Comparison of ENCODE assay signal across 25 mouse cellular contexts in the genomic region with DNA sequence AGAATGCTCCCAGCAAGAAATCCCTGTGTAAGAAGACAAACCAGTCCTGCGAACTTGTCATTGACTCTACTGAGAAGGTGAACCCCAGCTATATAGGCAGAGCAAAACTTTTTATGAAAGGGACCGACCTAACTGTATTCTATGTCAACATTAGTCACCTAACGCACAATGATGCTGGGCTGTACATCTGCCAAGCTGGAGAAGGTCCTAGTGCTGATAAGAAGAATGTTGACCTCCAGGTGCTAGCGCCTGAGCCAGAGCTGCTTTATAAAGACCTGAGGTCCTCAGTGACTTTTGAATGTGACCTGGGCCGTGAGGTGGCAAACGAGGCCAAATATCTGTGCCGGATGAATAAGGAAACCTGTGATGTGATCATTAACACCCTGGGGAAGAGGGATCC. TPM values are rescaled to one million over a fixed set of nuclear protein-coding genes. Genes with fewer than 3 reads are reported as not detected.
"Had no signal": no experiment of that assay in that cellular context is flagged by ENCODE, and none has a peak within 500 bp of the region (broad histone marks: within the 10 kb centered on the region; RNA-seq: fewer than 3 reads in every experiment).

No protein-coding gene starts in this region.

- H3K27me3 ChIP-seq: neural tube, embryonic 12.5 days; neural tube, embryonic 13.5 days; neural tube, embryonic 15.5 days; stomach, embryonic 15.5 days had no signal

- H3K4me3 ChIP-seq: neural tube, embryonic 12.5 days; neural tube, embryonic 13.5 days; neural tube, embryonic 15.5 days; stomach, embryonic 15.5 days had no signal

- H3K27ac ChIP-seq: neural tube, embryonic 12.5 days; neural tube, embryonic 13.5 days; neural tube, embryonic 15.5 days; stomach, embryonic 15.5 days had no signal

- H3K9me3 ChIP-seq: neural tube, embryonic 12.5 days; neural tube, embryonic 13.5 days; neural tube, embryonic 15.5 days; stomach, embryonic 15.5 days had no signal

- H3K4me2 ChIP-seq: neural tube, embryonic 12.5 days; neural tube, embryonic 13.5 days; neural tube, embryonic 15.5 days; stomach, embryonic 15.5 days had no signal

- H3K4me1 ChIP-seq: neural tube, embryonic 12.5 days; neural tube, embryonic 13.5 days; neural tube, embryonic 15.5 days; stomach, embryonic 15.5 days had no signal

- DNase-seq: retina, postnatal 1 day; right cerebral cortex, adult 18-20 months; right cerebral cortex, postnatal 14 days; right cerebral cortex, postnatal 25 days; right cerebral cortex, postnatal 4 days; spleen, adult 18-20 months; thymus, adult 18-20 months; thymus, adult 2 months; thymus, postnatal 14 days; thymus, postnatal 25 days; thymus, postnatal 36 days; thymus, postnatal 4 days had no signal

- H3K9ac ChIP-seq: neural tube, embryonic 12.5 days; neural tube, embryonic 13.5 days; neural tube, embryonic 15.5 days; stomach, embryonic 15.5 days had no signal

- H3K36me3 ChIP-seq: neural tube, embryonic 12.5 days; neural tube, embryonic 13.5 days; neural tube, embryonic 15.5 days; stomach, embryonic 15.5 days had no signal

RNA-seq across cellular contexts. Expression of a gene that starts 18.0 kb away (rescaled TPM):
- polyA plus RNA-seq: neural tube, embryonic 11.5 days; neural tube, embryonic 12.5 days; neural tube, embryonic 13.5 days; neural tube, embryonic 14.5 days; neural tube, embryonic 15.5 days; stomach, embryonic 14.5 days had no signal

RNA-seq across cellular contexts. Expression of a gene that starts 21.0 kb away (rescaled TPM):
- polyA plus RNA-seq: neural tube, embryonic 11.5 days; neural tube, embryonic 12.5 days; neural tube, embryonic 13.5 days; stomach, embryonic 14.5 days; thymus, postnatal 0 days had no signal

RNA-seq across cellular contexts. Expression of a gene that starts 42.7 kb away (rescaled TPM):
- total RNA-seq: neutrophil, adult 5-6 weeks had no signal
- polyA plus RNA-seq: neural tube, embryonic 11.5 days; neural tube, embryonic 12.5 days; neural tube, embryonic 13.5 days; neural tube, embryonic 14.5 days; neural tube, embryonic 15.5 days; small intestine, adult 2 months; spleen, adult 2 months; stomach, embryonic 14.5 days; stomach, embryonic 15.5 days; testis, adult 2 months; urinary bladder, adult 2 months had no signal

RNA-seq across cellular contexts. Expression of a gene that starts 43.8 kb away (rescaled TPM):
- total RNA-seq: neutrophil, adult 5-6 weeks had no signal
- polyA plus RNA-seq: neural tube, embryonic 11.5 days; neural tube, embryonic 12.5 days; neural tube, embryonic 13.5 days; neural tube, embryonic 14.5 days; neural tube, embryonic 15.5 days; thymus, postnatal 0 days had no signal
